Mouse (Mus musculus): ENCODE measurements around the gene Zdhhc1.

Gene Zdhhc1

GRCm38 (mm10) chr8:105517346-105517745 is 20.6 kb upstream of the Zdhhc1 start:
- DNase-seq (ENCODE audit: low spot score) = no peak

GRCm38 (mm10) chr8:105516018-105516645 is 19.4 kb upstream of the Zdhhc1 start:
- peak; percentile 82 for DNase-seq (ENCODE audit: low spot score)

DNA sequence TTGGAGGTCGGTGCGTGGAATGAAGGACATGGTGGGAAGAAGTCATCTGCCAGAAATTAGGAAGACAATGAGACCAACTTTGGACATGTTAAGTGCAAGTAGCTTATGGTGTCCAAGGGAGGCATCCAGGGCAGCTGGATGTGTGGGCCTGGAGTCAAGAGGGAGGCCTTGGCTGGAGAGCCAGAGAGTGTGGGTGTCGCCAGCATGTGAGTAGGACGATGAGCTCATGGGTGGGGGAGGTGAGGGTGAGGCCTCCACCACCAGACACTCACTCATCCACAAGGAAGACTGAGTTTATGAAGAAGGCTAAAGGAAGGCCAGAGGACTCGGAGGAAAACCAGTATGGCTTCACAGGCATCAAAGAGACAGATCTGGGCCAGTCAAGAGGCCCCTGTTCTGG is 18.0 kb upstream of the Zdhhc1 start:
- DNase-seq (ENCODE audit: low spot score) = no peak

DNA sequence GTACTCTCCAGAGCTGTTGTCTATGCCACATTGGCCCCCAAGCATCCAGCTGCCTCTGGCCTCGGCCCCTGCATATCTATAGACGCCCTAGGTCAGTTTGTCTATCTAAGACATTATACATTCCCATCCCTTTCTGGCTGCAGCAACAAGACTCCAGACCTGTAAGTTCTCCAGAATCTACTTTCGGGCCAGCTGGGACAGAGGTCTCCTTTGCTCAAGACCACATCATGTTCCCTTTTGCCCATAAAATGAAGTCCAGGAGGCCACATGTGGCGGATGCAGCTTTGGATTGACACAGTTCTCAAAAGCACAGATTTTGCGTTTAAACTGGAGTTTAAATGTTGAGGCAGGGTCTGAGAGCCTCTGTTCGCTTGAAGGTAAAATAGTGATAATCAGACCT is 17.5 kb upstream of the Zdhhc1 start:
- DNase-seq (ENCODE audit: low spot score) = no peak

GRCm38 (mm10) chr8:105509997-105510735 is 13.5 kb upstream of the Zdhhc1 start:
- no peak for DNase-seq (ENCODE audit: low spot score)

DNA sequence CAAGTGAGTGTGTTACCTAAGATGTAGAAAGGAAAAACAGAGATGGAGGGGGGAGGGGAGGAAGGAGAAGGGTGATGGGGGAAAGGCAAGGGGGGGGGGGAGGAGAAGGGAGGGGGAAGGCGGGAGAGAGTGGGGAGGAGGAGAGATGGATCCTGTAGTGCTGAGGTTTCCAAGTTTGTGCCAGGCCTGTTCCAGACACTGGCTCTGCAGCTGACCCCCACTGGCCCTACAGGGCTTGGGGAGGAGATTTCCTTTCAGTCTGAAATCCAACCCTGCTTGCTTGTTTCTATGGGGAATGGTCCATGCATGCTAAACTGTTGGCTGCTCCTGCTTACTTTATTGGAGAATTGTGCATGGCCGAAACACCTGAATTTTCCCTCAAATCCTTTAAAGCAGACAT is 12.1 kb upstream of the Zdhhc1 start:
- no peak for DNase-seq (ENCODE audit: low spot score)

GRCm38 (mm10) chr8:105506977-105507376 is 10.3 kb upstream of the Zdhhc1 start:
- no peak for DNase-seq (ENCODE audit: low spot score)

- peak; percentile 61 for DNase-seq (ENCODE audit: low spot score)
Observed at GRCm38 (mm10) chr8:105504617-105505016, 7.9 kb upstream of the Zdhhc1 start.

GRCm38 (mm10) chr8:105499787-105500186 is 3.1 kb upstream of the Zdhhc1 start:
- DNase-seq (ENCODE audit: low spot score) = no peak

DNA sequence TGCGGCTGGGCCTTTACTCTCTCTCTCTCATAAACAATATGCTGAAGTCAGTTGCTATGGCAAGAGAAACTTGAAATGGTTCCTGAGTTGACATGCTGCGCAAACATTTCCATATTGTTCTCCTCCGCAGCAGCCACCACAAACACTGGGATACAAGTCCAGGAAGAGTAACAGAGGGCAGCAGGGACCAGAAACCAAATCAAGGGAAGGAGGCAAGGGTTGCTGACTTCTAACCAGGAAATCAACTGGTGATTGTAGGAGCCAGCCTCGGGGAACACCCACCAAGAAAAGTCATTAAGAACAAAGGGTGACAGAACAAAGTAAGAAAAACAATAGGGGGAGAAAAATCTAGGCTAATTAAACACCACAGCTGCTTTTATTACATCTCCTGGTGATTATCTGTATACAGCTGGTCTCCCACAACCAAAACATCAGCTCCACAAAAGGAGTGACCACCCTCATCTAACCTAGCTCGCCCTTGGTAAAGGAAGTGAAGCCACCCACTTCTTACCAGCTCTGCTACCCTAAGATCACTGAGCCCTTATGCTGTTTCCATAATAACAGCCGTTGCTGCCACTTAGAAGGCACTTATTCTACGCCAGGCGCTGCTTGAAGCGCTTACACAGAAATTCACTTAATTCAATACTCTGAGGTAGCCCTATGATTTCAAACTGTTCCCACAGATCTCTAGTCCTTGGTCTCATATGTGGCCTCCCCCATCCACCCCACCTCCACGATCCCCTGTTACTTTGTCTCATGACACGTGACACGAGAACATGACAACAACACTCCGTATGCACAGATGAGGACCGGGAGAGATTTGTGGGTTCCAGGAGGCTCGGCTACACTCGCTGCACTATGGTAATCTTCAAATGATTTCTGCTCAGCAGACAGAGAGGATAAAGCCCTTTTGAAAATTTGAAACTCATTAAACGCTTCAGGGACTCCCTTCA is 1.1 kb downstream of the Zdhhc1 start:
- DNase-seq (ENCODE audit: low spot score) = peak; percentile 64

- peak; percentile 78 for DNase-seq (ENCODE audit: low spot score)
Observed at GRCm38 (mm10) chr8:105494566-105494965, 2.1 kb downstream of the Zdhhc1 start.

DNA sequence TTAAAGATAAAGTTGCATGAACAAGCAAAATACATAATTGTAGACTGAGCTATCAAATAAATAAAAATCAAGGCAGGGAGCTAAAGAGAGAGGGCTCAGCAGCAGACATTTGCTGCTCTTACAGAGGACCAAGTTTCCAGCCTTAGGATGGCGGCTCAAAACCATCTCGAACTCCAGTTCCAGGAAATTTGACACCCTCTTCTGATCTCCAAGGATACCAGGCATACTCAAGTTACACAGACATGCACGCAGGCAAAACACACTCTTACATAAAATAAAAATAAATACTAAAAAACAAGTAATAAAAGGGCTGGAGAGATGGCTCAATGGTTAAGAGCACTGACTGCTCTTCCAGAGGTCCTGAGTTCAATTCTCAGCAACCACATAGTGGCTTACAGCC is 3.2 kb downstream of the Zdhhc1 start:
- no peak for DNase-seq (ENCODE audit: low spot score)

DNA sequence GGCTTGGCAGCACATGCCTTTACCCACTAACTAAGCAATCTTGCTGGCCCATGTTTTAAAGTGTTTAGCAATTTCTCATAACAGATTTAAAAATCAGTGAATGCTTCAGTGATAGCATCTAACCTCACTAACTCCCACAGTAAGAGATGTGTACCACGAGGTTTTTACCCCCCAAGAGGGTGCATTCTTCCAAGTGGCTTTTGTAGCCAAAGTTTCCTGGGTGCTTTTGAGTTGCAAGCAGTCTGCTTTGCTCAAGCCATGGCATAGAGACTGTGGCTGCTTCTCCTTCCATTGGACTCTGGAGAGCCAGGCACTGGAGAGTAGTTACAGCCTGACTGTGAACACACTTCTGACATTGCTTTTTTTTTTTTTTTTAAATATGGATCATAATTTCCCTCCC is 7.4 kb downstream of the Zdhhc1 start:
- DNase-seq (ENCODE audit: low spot score) = no peak

DNA sequence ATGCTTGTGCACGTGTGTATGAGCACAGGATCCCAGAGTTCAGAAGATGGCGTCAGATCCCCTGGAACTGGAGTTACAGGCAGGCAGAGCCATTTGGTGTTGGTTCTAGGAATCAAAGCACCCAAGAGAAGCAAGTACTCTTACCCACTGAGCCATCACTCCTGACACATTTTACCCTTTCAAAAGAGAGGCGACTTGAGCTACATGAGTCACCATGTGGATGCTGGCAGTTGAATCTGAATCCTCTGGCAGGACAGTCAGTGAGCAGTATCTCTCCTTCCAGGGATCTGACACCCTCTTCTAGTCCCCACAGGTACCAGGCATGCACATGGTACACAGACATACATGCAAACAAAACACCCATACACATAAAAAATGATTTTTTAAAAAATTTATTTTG is 8.6 kb downstream of the Zdhhc1 start:
- DNase-seq (ENCODE audit: low spot score) = no peak

- peak; percentile 61 for DNase-seq (ENCODE audit: low spot score)
Observed at GRCm38 (mm10) chr8:105484392-105484791, 12.3 kb downstream of the Zdhhc1 start.

GRCm38 (mm10) chr8:105484030-105484368 is 12.7 kb downstream of the Zdhhc1 start:
- DNase-seq (ENCODE audit: low spot score) = no peak

DNA sequence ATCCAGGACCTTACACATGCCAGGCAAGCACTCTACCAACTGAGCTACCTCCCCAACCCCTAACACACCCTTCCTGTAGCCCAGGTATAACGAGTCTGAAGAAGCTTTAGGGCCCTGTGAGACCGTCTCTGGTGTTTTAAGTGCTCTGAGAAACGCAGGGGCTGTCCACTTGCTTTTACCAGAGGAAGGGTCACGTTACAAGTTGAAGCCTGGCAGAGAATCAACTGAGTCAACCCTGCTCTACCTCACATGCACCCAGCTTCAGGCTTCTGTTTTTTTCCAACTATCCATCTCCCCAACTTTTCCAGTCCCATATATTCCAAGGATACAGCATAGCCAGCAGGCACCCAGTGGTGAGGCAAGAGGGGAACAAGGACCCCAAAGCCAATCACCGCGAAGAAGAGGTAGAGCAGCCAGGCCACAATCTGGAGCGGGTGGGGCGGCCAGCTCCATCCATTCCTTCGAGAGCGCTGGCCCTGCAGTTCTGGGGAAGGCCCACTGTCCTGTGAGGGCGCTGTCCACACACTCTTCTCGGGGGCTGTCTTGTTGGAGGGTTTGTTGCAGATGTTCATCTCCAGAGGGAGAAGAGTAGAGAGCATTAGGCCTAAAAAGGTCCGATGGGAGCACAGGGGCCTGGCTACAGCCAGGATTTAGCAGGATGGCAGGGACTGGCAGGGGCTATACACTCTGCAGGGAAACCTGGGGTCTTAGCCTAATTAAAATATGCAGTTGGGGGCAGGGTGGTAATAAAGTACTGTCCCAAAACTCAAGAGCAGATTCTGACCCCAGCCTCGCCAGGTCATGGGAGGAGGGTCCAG is 13.3 kb downstream of the Zdhhc1 start:
- DNase-seq (ENCODE audit: low spot score) = peak; percentile 52

- no peak for DNase-seq (ENCODE audit: low spot score)
Observed at GRCm38 (mm10) chr8:105482123-105482522, 14.6 kb downstream of the Zdhhc1 start.

GRCm38 (mm10) chr8:105481453-105481852 is 15.2 kb downstream of the Zdhhc1 start:
- peak; percentile 46 for DNase-seq (ENCODE audit: low spot score)

DNA sequence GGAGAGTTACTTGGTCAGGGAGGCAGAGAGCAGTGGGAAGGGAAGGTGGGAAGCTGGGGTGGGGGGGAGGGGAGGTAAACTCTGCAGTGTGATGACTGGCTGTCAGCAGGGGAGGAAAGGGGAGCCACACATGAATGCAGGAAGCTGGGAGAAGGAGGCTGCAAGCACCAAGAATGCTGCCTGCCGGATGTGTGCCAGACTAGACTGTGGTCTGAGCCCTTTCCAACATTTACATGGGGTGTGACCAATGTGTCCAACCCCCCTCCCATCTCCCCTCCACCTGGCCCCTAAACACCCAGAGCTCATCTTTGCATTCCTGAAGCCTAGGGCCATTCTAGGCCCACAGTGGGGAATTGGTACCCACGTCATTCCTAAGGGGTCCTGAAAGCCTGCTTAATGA is 15.7 kb downstream of the Zdhhc1 start:
- no peak for DNase-seq (ENCODE audit: low spot score)

DNA sequence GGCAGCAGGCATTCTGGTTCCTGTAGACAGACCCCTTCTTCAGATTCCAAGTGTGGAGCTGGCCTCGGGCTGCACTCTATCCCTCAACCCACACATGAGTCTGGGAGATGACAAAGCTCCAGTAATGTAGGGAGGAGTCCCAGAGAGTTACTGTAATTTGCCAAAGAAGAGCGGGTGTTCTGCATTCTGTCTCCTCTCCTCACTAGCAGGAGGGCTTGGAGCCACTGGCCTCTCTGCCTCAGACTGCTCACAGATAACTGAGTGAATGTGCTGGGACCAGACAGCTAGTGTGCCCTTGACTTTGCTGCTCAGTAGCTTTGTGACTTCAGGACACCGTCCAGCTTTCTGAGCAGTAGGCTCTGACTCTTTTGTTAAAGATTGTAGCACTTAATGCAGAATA is 18.9 kb downstream of the Zdhhc1 start:
- no peak for DNase-seq (ENCODE audit: low spot score)
